Mouse (Mus musculus): ENCODE data around the gene Gm2030. TPM values are rescaled to one million over a fixed set of nuclear protein-coding genes. Genes with fewer than 3 reads are reported as not detected.
"Not testable (repeated sequence)": the region's sequence is repeated elsewhere in the genome, so short reads cannot be mapped to it uniquely, and the experiment has no call there.

The Gm2030 gene
- total RNA-seq (2017), result not detected in 2 replicates

DNA sequence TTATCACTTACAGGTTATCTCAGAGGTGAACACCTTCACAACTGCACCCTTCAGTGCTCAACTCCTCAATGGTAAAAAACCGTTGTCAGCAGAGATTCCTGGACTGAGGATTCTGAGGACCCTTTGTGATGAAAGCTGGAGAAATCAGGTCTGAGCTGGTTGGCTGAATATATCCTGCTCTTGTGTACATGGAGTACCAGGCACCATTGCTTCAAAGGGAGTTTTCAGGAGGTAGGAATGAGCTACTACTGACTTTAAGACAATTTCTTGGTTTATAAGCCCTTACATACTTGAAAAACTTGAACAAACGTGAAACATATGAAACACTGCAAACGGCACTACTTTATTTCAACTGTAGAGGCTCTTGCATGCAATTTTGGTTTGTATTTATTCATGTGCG lies at the start of gene Gm2030:
Gene Gm2030, minus strand, starts transcription at position 101 of the 400 bp plus-strand sequence.
- not testable (repeated sequence) for ATAC-seq (replicated peaks; ENCODE audit: low read depth, poor library complexity, severe bottlenecking)

Other genes with a start within 250 kb of the Gm2030 start
- gene Gm2012, start 78.7 kb downstream of the Gm2030 start, total RNA-seq (2017), result not detected in 2 replicates
- not detected in 2 replicates for gene Slx, start 235.5 kb upstream of the Gm2030 start, total RNA-seq (2017)

Data from common myeloid progenitor, adult 5-6 weeks (primary cell).